Mouse (Mus musculus) heart, adult 2 months (tissue): ENCODE results near the gene Olfr520. TPM values are rescaled to one million over a fixed set of nuclear protein-coding genes. Genes with fewer than 3 reads are reported as not detected.
"Not testable (repeated sequence)": the region's sequence is repeated elsewhere in the genome, so short reads cannot be mapped to it uniquely, and the experiment has no call there.

Experiments used
- DNase-seq, 2 experiments: peaks; one replicate each; pipeline ENCODE4 v3.0.0; 2021
- H3K27ac ChIP-seq: fragments of 200-600 bp; 2 replicates; pipeline ENCODE4 v1.8.1; 2022
- H3K27me3 ChIP-seq: fragments of 200-500 bp; 2 replicates; pipeline ENCODE4 v1.6.1; 2012; ENCODE audit warnings: mild to moderate bottlenecking, low read length, inconsistent platforms, mixed read lengths; ENCODE audit not compliant: control insufficient read depth, insufficient read depth
- H3K36me3 ChIP-seq: fragments of 200-500 bp; 2 replicates; pipeline ENCODE4 v1.6.1; 2012; ENCODE audit warnings: low read length, inconsistent platforms; ENCODE audit not compliant: control insufficient read depth, insufficient read depth
- H3K4me1 ChIP-seq: fragments of 200-500 bp; 2 replicates; pipeline ENCODE4 v1.6.1; 2011; ENCODE audit warnings: low read length; ENCODE audit not compliant: control insufficient read depth, insufficient read depth
- H3K4me3 ChIP-seq: fragments of 200-600 bp; 2 replicates; pipeline ENCODE4 v1.8.1; 2022
- H3K79me2 ChIP-seq: fragments of 200-500 bp; replicated peaks from 2 replicates; pipeline ENCODE4 v1.6.1; 2012; ENCODE audit warnings: mild to moderate bottlenecking, inconsistent platforms, low read length, moderate library complexity, mixed read lengths; ENCODE audit not compliant: control insufficient read depth, insufficient read depth
- H3K9ac ChIP-seq: fragments of 200-500 bp; 2 replicates; pipeline ENCODE4 v1.6.1; 2012; ENCODE audit warnings: low read depth, mild to moderate bottlenecking, control low read depth, inconsistent platforms, low read length, mixed read lengths
- CTCF ChIP-seq: fragments of 200-600 bp; IDR thresholded peaks from 2 replicates; pipeline ENCODE4 v1.8.1; 2022; ENCODE audit warnings: antibody characterized with exemption, mild to moderate bottlenecking, moderate library complexity
- EP300 ChIP-seq: fragments of 200-500 bp; IDR thresholded peaks from 2 replicates; pipeline ENCODE4 v1.6.1; 2011; ENCODE audit warnings: low read depth, low read length, control low read depth; ENCODE audit not compliant: insufficient read depth
- POLR2A ChIP-seq: fragments of 200-500 bp; IDR thresholded peaks from 2 replicates; pipeline ENCODE4 v1.6.1; 2011; ENCODE audit warnings: mild to moderate bottlenecking, low read depth, low read length, control low read depth; ENCODE audit not compliant: insufficient read depth
- WGBS: fragments of 180-500 bp; shearing (Covaris S2); methylation state at CpG from one replicate; pipeline ENCODE4 v1.1.7; 2018; 5-methylcytosine and 5-hydroxymethylcytosine counted together
- intact Hi-C: fragments of 180-260 bp; cut with DNase I; formaldehyde crosslinking; loops from one replicate; pipeline ENCODE4 v1.15.1; 2025
- polyA plus RNA-seq: library from polyadenylated mRNA; depleted of rRNA; stranded (reverse); fragments of >200 nt; gene quantifications from 2 replicates; pipeline ENCODE4 v1.2.3, GENCODE M21; 2012
- total RNA-seq, 2 experiments: library from RNA; stranded (reverse); gene quantifications; 2 replicates each; pipeline ENCODE4 v1.2.3; 2021

Olfr520 gene
- total and polyA plus RNA-seq, 3 experiments: not detected

GRCm38 (mm10) chr7:99693976-99694375 is 36.1 kb upstream of the Olfr520 start:
- Histone ChIP-seq H3K9ac (no peak overlapping the region), H3K4me1 (peaks cover 41% of the 10 kb centered on the region), H3K4me3 (no peak overlapping the region), H3K27me3 (no peaks in the 10 kb centered on the region), H3K36me3 (peaks cover 18% of the 10 kb centered on the region), H3K27ac (peak overlapping the region; percentile 79), H3K79me2 (no peaks in the 10 kb centered on the region)
- DNase-seq: no peak
- TF ChIP-seq POLR2A (no peak), EP300 (no peak), CTCF (no peak)
- intact Hi-C loops: no loop called here
- WGBS: 82% methylated on average over 3 of the region's 3 CpGs

- Histone ChIP-seq H3K4me1 (peaks cover 42% of the 10 kb centered on the region), H3K36me3 (peaks cover 15% of the 10 kb centered on the region), H3K27ac (peak overlapping the region; percentile 79)
- H3K27me3 ChIP-seq, H3K4me3 ChIP-seq, H3K79me2 ChIP-seq, intact Hi-C loops, H3K9ac ChIP-seq: not testable (repeated sequence)
- 48% methylated on average over 5 of the region's 5 CpGs for WGBS
- TF ChIP-seq EP300: 0 out of 2 replicates have a peak, but pooled peaks have one; percentile 31
- DNase-seq: peak in 1 of 2 experiments; percentile 45
Observed at GRCm38 (mm10) chr7:99694424-99694823, 35.6 kb upstream of the Olfr520 start.

- H3K4me3 ChIP-seq: no peak overlapping the region
- peaks cover 36% of the 10 kb centered on the region for H3K4me1 ChIP-seq
- DNase-seq: no peak
- no peaks in the 10 kb centered on the region for H3K79me2 ChIP-seq
- no peak overlapping the region for H3K9ac ChIP-seq
- TF ChIP-seq EP300: no peak
- TF ChIP-seq CTCF: no peak
- no peak for TF ChIP-seq POLR2A
- no peaks in the 10 kb centered on the region for H3K27me3 ChIP-seq
- intact Hi-C loops: no loop called here
- H3K36me3 ChIP-seq: peaks cover 16% of the 10 kb centered on the region
- H3K27ac ChIP-seq: peak overlapping the region; percentile 43; the same call in 1 of the 2 replicates
- WGBS: 80% methylated on average over 8 of the region's 8 CpGs
Observed at GRCm38 (mm10) chr7:99695471-99696057, 34.5 kb upstream of the Olfr520 start.

- Histone ChIP-seq H3K36me3 (peaks cover 13% of the 10 kb centered on the region), H3K27ac (peak overlapping the region; percentile 41; the same call in 1 of the 2 replicates), H3K79me2 (no peaks in the 10 kb centered on the region), H3K4me1 (peaks cover 42% of the 10 kb centered on the region), H3K27me3 (no peaks in the 10 kb centered on the region), H3K4me3 (no peak overlapping the region), H3K9ac (no peak overlapping the region)
- intact Hi-C loops: no loop called here
- peak in 1 of 2 experiments; percentile 16 for DNase-seq
- 78% methylated on average over 3 of the region's 3 CpGs for WGBS
- TF ChIP-seq CTCF (no peak), POLR2A (no peak), EP300 (no peak)
Observed at GRCm38 (mm10) chr7:99698576-99698975, 31.5 kb upstream of the Olfr520 start.

- 54% methylated on average over 3 of the region's 3 CpGs for WGBS
- H3K36me3 ChIP-seq: peaks cover 12% of the 10 kb centered on the region
- peaks cover 39% of the 10 kb centered on the region for H3K4me1 ChIP-seq
- intact Hi-C loops: no loop called here
- H3K9ac ChIP-seq: no peak overlapping the region
- H3K27me3 ChIP-seq: no peaks in the 10 kb centered on the region
- no peak for TF ChIP-seq EP300
- no peak for TF ChIP-seq CTCF
- TF ChIP-seq POLR2A: no peak
- no peak overlapping the region for H3K4me3 ChIP-seq
- H3K79me2 ChIP-seq: no peaks in the 10 kb centered on the region
- H3K27ac ChIP-seq: peak overlapping the region; percentile 41
- peak in 1 of 2 experiments; percentile 24 for DNase-seq
Observed at GRCm38 (mm10) chr7:99699106-99699505, 31.0 kb upstream of the Olfr520 start.

- Histone ChIP-seq H3K27ac (peak overlapping the region; percentile 65), H3K4me3 (no peak overlapping the region), H3K9ac (no peak overlapping the region), H3K4me1 (peaks cover 38% of the 10 kb centered on the region), H3K36me3 (peaks cover 10% of the 10 kb centered on the region), H3K27me3 (no peaks in the 10 kb centered on the region), H3K79me2 (no peaks in the 10 kb centered on the region)
- WGBS: 51% methylated on average over 3 of the region's 3 CpGs
- peak; percentile 52 to 63 for DNase-seq
- TF ChIP-seq EP300 (no peak), POLR2A (no peak), CTCF (no peak)
- intact Hi-C loops: no loop called here
Observed at GRCm38 (mm10) chr7:99699709-99700151, 30.3 kb upstream of the Olfr520 start.
